In the genomic region with DNA sequence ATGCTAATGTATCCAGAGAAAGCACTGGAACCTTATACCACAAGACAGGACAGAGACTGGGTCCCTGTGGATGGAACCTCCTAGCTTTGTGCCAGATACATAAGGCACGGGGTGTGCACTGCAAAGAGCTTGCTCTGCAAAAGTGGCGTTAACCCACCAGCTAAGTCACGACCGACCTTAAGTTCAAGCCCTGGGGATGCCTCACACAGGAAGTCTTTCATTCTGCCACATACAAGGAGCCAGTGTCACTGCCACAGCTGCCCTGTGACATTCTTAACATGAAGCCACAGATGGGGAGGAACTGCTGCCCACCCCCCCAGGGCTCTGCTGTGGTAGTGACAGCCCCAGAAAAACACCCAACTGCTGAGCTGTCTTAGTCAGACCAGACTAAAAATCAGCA, we compare ENCODE assay signal across 12 mouse cellular contexts. TPM values are rescaled to one million over a fixed set of nuclear protein-coding genes. Genes with fewer than 3 reads are reported as not detected.
DNase-seq lines count a peak whose midpoint lies in the region; ATAC-seq and TF ChIP-seq lines count a peak whose summit lies in the region.
"Had no signal": no experiment of that assay in that cellular context is flagged by ENCODE, and none has a peak within 500 bp of the region (broad histone marks: within the 10 kb centered on the region; RNA-seq: fewer than 3 reads in every experiment).

No protein-coding gene starts in this region.

- TF ChIP-seq EP300 in CH12.LX (IDR thresholded peaks at IDR 0.05; ENCODE audit: low read length), result no peak

- TF ChIP-seq CTCF in CH12.LX (conservative IDR thresholded peaks at IDR 0.05 in 1 of 2, IDR thresholded peaks at IDR 0.05 in 1 of 2; ENCODE audit: low read depth in 2 of 2, low read length in 2 of 2), result no peak

- no peaks in the 10 kb centered on the region for H3K9me3 ChIP-seq in heart, embryonic 15.5 days (replicated peaks)
- H3K9me3 ChIP-seq in CH12.LX (replicated peaks; ENCODE audit: low read length), result peaks cover 10% of the 10 kb centered on the region
- H3K9me3 ChIP-seq in liver, embryonic 11.5 days (ENCODE audit: control insufficient read depth, low read length), result no peaks in the 10 kb centered on the region
- H3K9me3 ChIP-seq in stomach, embryonic 15.5 days, result no peaks in the 10 kb centered on the region
- H3K9me3 ChIP-seq in hindbrain, embryonic 12.5 days (replicated peaks), result 0 out of 2 replicates have a peak, but pooled peaks cover 5% of the 10 kb centered on the region
- H3K9me3 ChIP-seq: midbrain, embryonic 12.5 days had no signal

- no peaks in the 10 kb centered on the region for H3K79me2 ChIP-seq in CH12.LX (replicated peaks; ENCODE audit: control insufficient read depth, extremely low read depth, insufficient read depth, poor library complexity, severe bottlenecking)

- H3K4me2 ChIP-seq in heart, embryonic 15.5 days, result no peak overlapping the region
- H3K4me2 ChIP-seq in CH12.LX (ENCODE audit: insufficient read depth, low read depth, poor library complexity, severe bottlenecking), result no peak overlapping the region
- H3K4me2 ChIP-seq in liver, embryonic 11.5 days, result 0 out of 2 replicates have a peak overlapping the region, but pooled peaks have one; percentile 6
- no peak overlapping the region for H3K4me2 ChIP-seq in stomach, embryonic 15.5 days
- H3K4me2 ChIP-seq in hindbrain, embryonic 12.5 days (replicated peaks), result no peak overlapping the region
- H3K4me2 ChIP-seq: midbrain, embryonic 12.5 days had no signal

- TF ChIP-seq RAD21 in CH12.LX (IDR thresholded peaks at IDR 0.05; ENCODE audit: low read depth, low read length), result no peak

- peaks cover 58% of the 10 kb centered on the region for H3K4me1 ChIP-seq in heart, embryonic 15.5 days (replicated peaks)
- peaks cover 18 to 38% of the 10 kb centered on the region in 2 experiments for H3K4me1 ChIP-seq in CH12.LX (ENCODE audit: control insufficient read depth in 1 of 2, insufficient read depth in 2 of 2)
- H3K4me1 ChIP-seq in liver, embryonic 11.5 days (replicated peaks; ENCODE audit: control insufficient read depth, insufficient read depth, low read length), result peaks cover 16% of the 10 kb centered on the region
- peaks cover 37% of the 10 kb centered on the region for H3K4me1 ChIP-seq in stomach, embryonic 15.5 days
- H3K4me1 ChIP-seq in hindbrain, embryonic 12.5 days, result peaks cover 29% of the 10 kb centered on the region

- ATAC-seq in heart, embryonic 15.5 days (replicated peaks; ENCODE audit: insufficient number of reproducible peaks, insufficient read depth, low FRiP score, low read depth), result no peak; the same call in 1 of the 2 replicates
- peak; percentile 39 for ATAC-seq in liver, embryonic 11.5 days (replicated peaks; ENCODE audit: low FRiP score)
- no peak for ATAC-seq in stomach, embryonic 15.5 days (ENCODE audit: insufficient read depth, low FRiP score, low read depth)
- no peak for ATAC-seq in hindbrain, embryonic 12.5 days (ENCODE audit: low FRiP score)

- in situ Hi-C loops in CH12.LX (cut with MboI; ENCODE audit: low pct_ligation_motif_present, low pct_unique_long_range_greater_than_20kb, low sequenced_read_pairs), result no loop called here

- no peaks in the 10 kb centered on the region for H3K36me3 ChIP-seq in heart, embryonic 15.5 days
- H3K36me3 ChIP-seq in CH12.LX (replicated peaks in 1 of 2; ENCODE audit: control insufficient read depth in 1 of 2, insufficient read depth in 1 of 2, low read length in 1 of 2), result peaks cover 0 to 7% of the 10 kb centered on the region in 2 experiments
- no peaks in the 10 kb centered on the region; the same call in 1 of the 2 replicates for H3K36me3 ChIP-seq in liver, embryonic 11.5 days (ENCODE audit: control insufficient read depth, insufficient read depth, low read length)
- H3K36me3 ChIP-seq in stomach, embryonic 15.5 days, result 0 out of 2 replicates have a peak, but pooled peaks cover 5% of the 10 kb centered on the region
- H3K36me3 ChIP-seq in hindbrain, embryonic 12.5 days, result no peaks in the 10 kb centered on the region

- dilution Hi-C loops in CH12.LX (cut with MboI; ENCODE audit: extremely low pct_ligation_motif_present, extremely low pct_unique_long_range_greater_than_20kb, low sequenced_read_pairs), result no loop called here

- DNase-seq in heart, adult 8-10 months (ENCODE audit: low spot score), result no peak
- DNase-seq in CH12.LX (ENCODE audit: extremely low read depth), result peak; percentile 48
- no peak for DNase-seq in liver, embryonic 11.5 days (ENCODE audit: low spot score)
- DNase-seq in left cerebral cortex, postnatal 10 days (ENCODE audit: extremely low spot score in 1 of 2, low spot score in 2 of 2), result no peak
- DNase-seq in retina, embryonic 14.5 days (ENCODE audit: low spot score), result no peak
- DNase-seq: adrenal gland, postnatal 10 days; cerebellum, adult 8-10 months; kidney, adult 9 months had no signal

- intact Hi-C loops in left cerebral cortex, postnatal 10 days (cut with DNase I), result no loop called here

- 61% methylated on average over 4 of the region's 4 CpGs for WGBS in heart, embryonic 15.5 days
- WGBS in liver, embryonic 11.5 days, result 55% methylated on average over 4 of the region's 4 CpGs
- 68% methylated on average over 4 of the region's 4 CpGs for WGBS in stomach, embryonic 15.5 days
- whole genome bisulfite sequencing in hindbrain, embryonic 12.5 days, result 64% methylated on average over 4 of the region's 4 CpGs

- H3K27me3 ChIP-seq in heart, embryonic 15.5 days, result no peaks in the 10 kb centered on the region
- no peaks in the 10 kb centered on the region for H3K27me3 ChIP-seq in CH12.LX (replicated peaks)
- H3K27me3 ChIP-seq in liver, embryonic 11.5 days (replicated peaks; ENCODE audit: control insufficient read depth, insufficient read depth, low read length), result no peaks in the 10 kb centered on the region
- H3K27me3 ChIP-seq in stomach, embryonic 15.5 days (replicated peaks), result no peaks in the 10 kb centered on the region
- no peaks in the 10 kb centered on the region for H3K27me3 ChIP-seq in hindbrain, embryonic 12.5 days
- H3K27me3 ChIP-seq: midbrain, embryonic 12.5 days had no signal

- no peak overlapping the region for H3K9ac ChIP-seq in heart, embryonic 15.5 days
- no peak overlapping the region for H3K9ac ChIP-seq in CH12.LX (ENCODE audit: insufficient read depth, low read depth)
- H3K9ac ChIP-seq in liver, embryonic 11.5 days (ENCODE audit: low read depth, low read length), result no peak overlapping the region
- no peak overlapping the region for H3K9ac ChIP-seq in stomach, embryonic 15.5 days
- no peak overlapping the region for H3K9ac ChIP-seq in hindbrain, embryonic 12.5 days
- H3K9ac ChIP-seq: midbrain, embryonic 12.5 days had no signal

- H3K27ac ChIP-seq in heart, embryonic 15.5 days, result peak overlapping the region; percentile 56; the same call in 1 of the 2 replicates
- H3K27ac ChIP-seq in CH12.LX (ENCODE audit: insufficient read depth, low read depth), result no peak overlapping the region
- no peak overlapping the region for H3K27ac ChIP-seq in liver, embryonic 11.5 days (ENCODE audit: low read depth, low read length)
- peak overlapping the region; percentile 16; the same call in 1 of the 2 replicates for H3K27ac ChIP-seq in stomach, embryonic 15.5 days
- no peak overlapping the region for H3K27ac ChIP-seq in hindbrain, embryonic 12.5 days
- H3K27ac ChIP-seq: midbrain, embryonic 12.5 days had no signal

- H3K4me3 ChIP-seq in heart, embryonic 15.5 days, result no peak overlapping the region
- no peak overlapping the region for H3K4me3 ChIP-seq in CH12.LX (replicated peaks in 1 of 3; ENCODE audit: low read depth in 2 of 3, low read length in 2 of 3, poor library complexity in 1 of 3)
- H3K4me3 ChIP-seq in liver, embryonic 11.5 days (ENCODE audit: low read depth, low read length), result no peak overlapping the region
- H3K4me3 ChIP-seq in stomach, embryonic 15.5 days (replicated peaks), result no peak overlapping the region
- no peak overlapping the region for H3K4me3 ChIP-seq in hindbrain, embryonic 12.5 days
- H3K4me3 ChIP-seq: midbrain, embryonic 12.5 days had no signal

- no peak for TF ChIP-seq POLR2A in CH12.LX (IDR thresholded peaks at IDR 0.05; ENCODE audit: low read depth, low read length)

TF ChIP-seq in CH12.LX, 34 proteins besides CTCF, POLR2A, EP300 and RAD21:
- TF ChIP-seq TCF12 (IDR thresholded peaks at IDR 0.05; ENCODE audit: low read depth, low read length), result no peak
- no peak for TF ChIP-seq PAX5 (IDR thresholded peaks at IDR 0.05; ENCODE audit: low read length)
- TF ChIP-seq ZC3H11A (IDR thresholded peaks at IDR 0.05; ENCODE audit: low read depth, low read length), result no peak
- no peak for TF ChIP-seq JUN (IDR thresholded peaks at IDR 0.05; ENCODE audit: insufficient read depth, low read depth, low read length)
- TF ChIP-seq ELF1 (IDR thresholded peaks at IDR 0.05; ENCODE audit: low read depth, low read length), result no peak
- no peak for TF ChIP-seq HCFC1 (IDR thresholded peaks at IDR 0.05; ENCODE audit: low read depth, low read length)
- no peak for TF ChIP-seq RCOR1 (conservative IDR thresholded peaks at IDR 0.05; ENCODE audit: low read depth, low read length)
- TF ChIP-seq MAFK (IDR thresholded peaks at IDR 0.05; ENCODE audit: insufficient replicate concordance, low read length), result no peak
- no peak for TF ChIP-seq ZKSCAN1 (IDR thresholded peaks at IDR 0.05; ENCODE audit: borderline replicate concordance, low read depth, low read length)
- no peak for TF ChIP-seq ZMIZ1 (IDR thresholded peaks at IDR 0.05; ENCODE audit: low read depth, low read length)

RNA-seq across cellular contexts. Expression of a gene that starts 15.9 kb away (rescaled TPM):
- polyA plus RNA-seq in heart, embryonic 15.5 days (2015; fragmentation: Nextera tagmentation; extraction: Ambion mirVana), result 14.9 and 17.3 TPM in 2 replicates
- 10 to 100 TPM; 84.5 to 87.7 (median 86.8) TPM for total RNA-seq in heart, adult 8-10 months (2022)
- 6.0 and 9.2 TPM in 2 replicates for total RNA-seq in CH12.LX (2012; rRNA removed)
- total RNA-seq in CH12.LX (2014; rRNA removed), result 9.5 and 11.2 TPM in 2 replicates
- polyA plus RNA-seq in CH12.LX (2012; ENCODE audit: insufficient read length, low read depth), result 6.5 and 7.2 TPM in 2 replicates
- 5.7 and 7.0 TPM in 2 replicates for polyA plus RNA-seq in liver, embryonic 11.5 days (2014; fragmentation: Nextera tagmentation; extraction: Ambion mirVana)
- 15.8 and 17.0 TPM in 2 replicates for polyA plus RNA-seq in stomach, embryonic 15.5 days (2015; fragmentation: Nextera tagmentation; extraction: Ambion mirVana)
- total RNA-seq in left cerebral cortex, postnatal 10 days (2021), result 10 to 100 TPM; 90.0 to 92.6 TPM
- 16.2 and 17.1 TPM in 2 replicates for polyA plus RNA-seq in hindbrain, embryonic 12.5 days (2016; fragmentation: Nextera tagmentation; extraction: Ambion mirVana)

RNA-seq across cellular contexts. Expression of a gene that starts 55.8 kb away (rescaled TPM):
- polyA plus RNA-seq in heart, embryonic 15.5 days (2015; fragmentation: Nextera tagmentation; extraction: Ambion mirVana), result 31.2 and 33.7 TPM in 2 replicates
- total RNA-seq in heart, adult 8-10 months (2022), result 10 to 100 TPM; 12.1 to 18.4 (median 16.2) TPM
- total RNA-seq in CH12.LX (2012; rRNA removed), result 41.9 and 43.7 TPM in 2 replicates
- total RNA-seq in CH12.LX (2014; rRNA removed), result 90.5 and 101 TPM in 2 replicates
- polyA plus RNA-seq in CH12.LX (2012; ENCODE audit: insufficient read length, low read depth), result 66.4 and 72.5 TPM in 2 replicates
- polyA plus RNA-seq in liver, embryonic 11.5 days (2014; fragmentation: Nextera tagmentation; extraction: Ambion mirVana), result 72.5 and 82.5 TPM in 2 replicates
- 42.8 and 43.5 TPM in 2 replicates for polyA plus RNA-seq in stomach, embryonic 15.5 days (2015; fragmentation: Nextera tagmentation; extraction: Ambion mirVana)
- 10 to 100 TPM; 38.0 to 41.7 TPM for total RNA-seq in left cerebral cortex, postnatal 10 days (2021)
- polyA plus RNA-seq in hindbrain, embryonic 12.5 days (2016; fragmentation: Nextera tagmentation; extraction: Ambion mirVana), result 46.2 and 59.8 TPM in 2 replicates

Comparison
In these comparisons a context has a peak if more than half of its experiments do, and no peak if none do; other contexts are left out.
1. H3K27ac ChIP-seq: peak in heart, embryonic 15.5 days (single experiment) and stomach, embryonic 15.5 days (single experiment); none in CH12.LX (single experiment), liver, embryonic 11.5 days (single experiment) and hindbrain, embryonic 12.5 days (single experiment).